Mouse (Mus musculus) megakaryocyte, embryonic 14.5 days (primary cell): ENCODE measurements around the gene Tmem151b. TPM values are rescaled to one million over a fixed set of nuclear protein-coding genes. Genes with fewer than 3 reads are reported as not detected.

Source experiments
- H3K27me3 ChIP-seq: replicated peaks from 2 replicates; pipeline ENCODE3; 2012; ENCODE audit warnings: inconsistent platforms
- H3K36me3 ChIP-seq: replicated peaks from 2 replicates; pipeline ENCODE3; 2012; ENCODE audit warnings: low read length, inconsistent platforms, mixed read lengths
- H3K4me1 ChIP-seq: 2 replicates; pipeline ENCODE4 v1.6.1; 2012; ENCODE audit warnings: inconsistent platforms
- H3K4me3 ChIP-seq: replicated peaks from 2 replicates; pipeline ENCODE3; 2012; ENCODE audit warnings: moderate library complexity, mild to moderate bottlenecking, inconsistent platforms
- H3K9me3 ChIP-seq: 2 replicates; pipeline ENCODE4 v1.6.1; 2012; ENCODE audit warnings: inconsistent platforms
- FLI1 ChIP-seq: IDR thresholded peaks from 2 replicates; pipeline ENCODE4 v1.6.1; 2012; ENCODE audit warnings: low read length, inconsistent platforms, mixed read lengths
- GATA1 ChIP-seq: IDR thresholded peaks from 3 replicates; pipeline ENCODE4 v1.6.1; 2012; ENCODE audit warnings: mixed read lengths, low read length, inconsistent platforms, borderline replicate concordance
- polyA plus RNA-seq: library from polyadenylated mRNA; stranded (reverse); fragments of >175 nt; gene quantifications from 2 replicates; pipeline ENCODE4 v1.2.3, GENCODE M21; 2012; ENCODE audit warnings: low replicate concordance; ENCODE audit not compliant: insufficient read depth

Gene Tmem151b
- polyA plus RNA-seq, 1 experiment: 0.93 TPM

GRCm38 (mm10) chr17:45515806-45516205 lies 33.7 kb downstream of the Tmem151b start:
- Histone ChIP-seq H3K9me3 (no peaks in the 10 kb centered on the region), H3K4me1 (peaks cover 25% of the 10 kb centered on the region), H3K36me3 (peaks cover 81% of the 10 kb centered on the region), H3K27me3 (no peaks in the 10 kb centered on the region), H3K4me3 (no peak overlapping the region)
- no peak for TF ChIP-seq GATA1
- TF ChIP-seq FLI1: no peak

- Histone ChIP-seq H3K27me3 (no peaks in the 10 kb centered on the region), H3K4me1 (peaks cover 25% of the 10 kb centered on the region), H3K4me3 (no peak overlapping the region), H3K9me3 (no peaks in the 10 kb centered on the region), H3K36me3 (peaks cover 81% of the 10 kb centered on the region)
- TF ChIP-seq FLI1 (no peak), GATA1 (no peak)
These were observed 34.2 kb downstream of the Tmem151b start for GRCm38 (mm10) chr17:45515204-45515726.

- no peak overlapping the region for H3K4me3 ChIP-seq
- H3K9me3 ChIP-seq: no peaks in the 10 kb centered on the region
- peaks cover 14% of the 10 kb centered on the region for H3K4me1 ChIP-seq
- TF ChIP-seq GATA1: no peak
- no peak for TF ChIP-seq FLI1
- H3K27me3 ChIP-seq: no peaks in the 10 kb centered on the region
- H3K36me3 ChIP-seq: peaks cover 69% of the 10 kb centered on the region
These were observed 37.7 kb downstream of the Tmem151b start for GRCm38 (mm10) chr17:45511757-45512156.

- H3K4me1 ChIP-seq: peaks cover 16% of the 10 kb centered on the region
- H3K27me3 ChIP-seq: no peaks in the 10 kb centered on the region
- H3K36me3 ChIP-seq: peaks cover 60% of the 10 kb centered on the region
- no peaks in the 10 kb centered on the region for H3K9me3 ChIP-seq
- TF ChIP-seq GATA1: no peak
- TF ChIP-seq FLI1: no peak
- no peak overlapping the region for H3K4me3 ChIP-seq
These were observed 38.6 kb downstream of the Tmem151b start for GRCm38 (mm10) chr17:45510871-45511270.

GRCm38 (mm10) chr17:45506700-45507189 lies 42.7 kb downstream of the Tmem151b start, which contains the start of gene Aars2:
TSS of gene Aars2 (plus strand) at chr17:45506841.
- Histone ChIP-seq H3K36me3 (peaks cover 37% of the 10 kb centered on the region), H3K27me3 (peaks cover 10% of the 10 kb centered on the region), H3K4me3 (peak within 1 kb of the TSS; percentile 98), H3K4me1 (peaks cover 55% of the 10 kb centered on the region), H3K9me3 (no peaks in the 10 kb centered on the region)
- no peak for TF ChIP-seq GATA1

- H3K9me3 ChIP-seq: no peaks in the 10 kb centered on the region
- peaks cover 55% of the 10 kb centered on the region for H3K4me1 ChIP-seq
- H3K36me3 ChIP-seq: peaks cover 30% of the 10 kb centered on the region
- peaks cover 11% of the 10 kb centered on the region for H3K27me3 ChIP-seq
- H3K4me3 ChIP-seq: peak overlapping the region; percentile 98
- no peak for TF ChIP-seq FLI1
- no peak for TF ChIP-seq GATA1
These were observed 43.5 kb downstream of the Tmem151b start for GRCm38 (mm10) chr17:45505941-45506465.

GRCm38 (mm10) chr17:45503301-45503973 lies 46.0 kb downstream of the Tmem151b start:
- TF ChIP-seq FLI1: peak; percentile 66
- TF ChIP-seq GATA1: peak; percentile 75; the same call in 1 of the 3 replicates
- peaks cover 6% of the 10 kb centered on the region for H3K36me3 ChIP-seq
- peaks cover 55% of the 10 kb centered on the region for H3K4me1 ChIP-seq
- H3K4me3 ChIP-seq: peak overlapping the region; percentile 76
- no peaks in the 10 kb centered on the region for H3K9me3 ChIP-seq
- peaks cover 23% of the 10 kb centered on the region for H3K27me3 ChIP-seq

GRCm38 (mm10) chr17:45502324-45502723 lies 47.2 kb downstream of the Tmem151b start:
- H3K36me3 ChIP-seq: no peaks in the 10 kb centered on the region
- H3K9me3 ChIP-seq: no peaks in the 10 kb centered on the region
- H3K4me3 ChIP-seq: no peak overlapping the region
- H3K27me3 ChIP-seq: peaks cover 29% of the 10 kb centered on the region
- TF ChIP-seq GATA1 (no peak), FLI1 (no peak)
- H3K4me1 ChIP-seq: peaks cover 48% of the 10 kb centered on the region

- Histone ChIP-seq H3K27me3 (peaks cover 33% of the 10 kb centered on the region), H3K4me1 (peaks cover 41% of the 10 kb centered on the region), H3K4me3 (no peak overlapping the region), H3K36me3 (no peaks in the 10 kb centered on the region), H3K9me3 (no peaks in the 10 kb centered on the region)
- TF ChIP-seq GATA1 (no peak), FLI1 (no peak)
These were observed 48.5 kb downstream of the Tmem151b start for GRCm38 (mm10) chr17:45500981-45501380.

- Histone ChIP-seq H3K36me3 (no peaks in the 10 kb centered on the region), H3K9me3 (no peaks in the 10 kb centered on the region), H3K27me3 (peaks cover 42% of the 10 kb centered on the region), H3K4me3 (no peak overlapping the region), H3K4me1 (peaks cover 32% of the 10 kb centered on the region)
- TF ChIP-seq GATA1 (no peak), FLI1 (no peak)
These were observed 50.0 kb downstream of the Tmem151b start for GRCm38 (mm10) chr17:45499516-45499915.
